Mouse (Mus musculus): ENCODE results near the gene Cks2. TPM values are rescaled to one million over a fixed set of nuclear protein-coding genes. Genes with fewer than 3 reads are reported as not detected.

Cks2 gene
- polyA plus RNA-seq, 1 experiment from 2014 or later = 404 TPM

Other genes starting within 250 kb of the Cks2 start
- 41.2 and 41.6 TPM in 2 replicates for gene S1pr3, start 236.6 kb upstream of the Cks2 start, polyA plus RNA-seq (2014; fragmentation: Nextera tagmentation; extraction: Ambion mirVana)
- 4.5 and 5.7 TPM in 2 replicates for gene Shc3, start 75.8 kb upstream of the Cks2 start, polyA plus RNA-seq (2014; fragmentation: Nextera tagmentation; extraction: Ambion mirVana)
- gene Secisbp2, start 6.5 kb downstream of the Cks2 start, polyA plus RNA-seq (2014; fragmentation: Nextera tagmentation; extraction: Ambion mirVana) = 22.7 and 28.5 TPM in 2 replicates
- 4.9 and 5.0 TPM in 2 replicates for gene Sema4d, start 148.5 kb downstream of the Cks2 start, polyA plus RNA-seq (2014; fragmentation: Nextera tagmentation; extraction: Ambion mirVana)
- 252 and 256 TPM in 2 replicates for gene Gadd45g, start 201.4 kb downstream of the Cks2 start, polyA plus RNA-seq (2014; fragmentation: Nextera tagmentation; extraction: Ambion mirVana)

Data from midbrain, embryonic 11.5 days (tissue).